Mouse (Mus musculus): ENCODE results near the gene Appl1. TPM values are rescaled to one million over a fixed set of nuclear protein-coding genes. Genes with fewer than 3 reads are reported as not detected.
A peak's percentile ranks its signal among the peaks of the same experiment; 100 is the strongest.

Gene Appl1
- 51.3 and 51.7 TPM in 2 replicates for polyA plus RNA-seq (2016; fragmentation: Nextera tagmentation; extraction: Ambion mirVana)

GRCm38 (mm10) chr14:26971106-26971789 lies at the start of gene Appl1:
TSS of gene Appl1 (minus strand) at chr14:26971232.
- Histone ChIP-seq H3K4me1 (peaks cover 5% of the 10 kb centered on the region; the same call in 1 of the 2 replicates), H3K9ac (peak within 1 kb of the TSS; percentile 91), H3K27ac (peak within 1 kb of the TSS; percentile 91), H3K4me2 (replicated peaks) (peak within 1 kb of the TSS; percentile 66), H3K27me3 (no peaks in the 10 kb centered on the region), H3K36me3 (no peaks in the 10 kb centered on the region), H3K9me3 (no peaks in the 10 kb centered on the region), H3K4me3 (peak within 1 kb of the TSS; percentile 93)
- 52% methylated on average over 10 of the region's 10 CpGs for WGBS
- no peak for ATAC-seq (ENCODE audit: insufficient number of reproducible peaks, insufficient read depth, low FRiP score, low TSS enrichment)

- no peak for ATAC-seq (ENCODE audit: insufficient number of reproducible peaks, insufficient read depth, low FRiP score, low TSS enrichment)
- Histone ChIP-seq H3K27ac (no peak overlapping the region), H3K27me3 (no peaks in the 10 kb centered on the region), H3K4me1 (no peaks in the 10 kb centered on the region), H3K9ac (no peak overlapping the region), H3K4me3 (no peak overlapping the region), H3K4me2 (replicated peaks) (no peak overlapping the region), H3K36me3 (no peaks in the 10 kb centered on the region), H3K9me3 (no peaks in the 10 kb centered on the region)
- 88% methylated on average over 14 of the region's 14 CpGs for WGBS
These were observed 48.8 kb upstream of the Appl1 start for GRCm38 (mm10) chr14:27019850-27020249.

GRCm38 (mm10) chr14:27017936-27018335 lies 46.9 kb upstream of the Appl1 start:
- no peak overlapping the region for H3K4me2 ChIP-seq (replicated peaks)
- no peak overlapping the region for H3K4me3 ChIP-seq
- no peaks in the 10 kb centered on the region for H3K4me1 ChIP-seq
- H3K27me3 ChIP-seq = no peaks in the 10 kb centered on the region
- no peak overlapping the region for H3K27ac ChIP-seq
- WGBS = 96% methylated on average over 2 of the region's 2 CpGs
- no peak for ATAC-seq (ENCODE audit: insufficient number of reproducible peaks, insufficient read depth, low FRiP score, low TSS enrichment)
- no peaks in the 10 kb centered on the region for H3K9me3 ChIP-seq
- H3K36me3 ChIP-seq = no peaks in the 10 kb centered on the region
- no peak overlapping the region for H3K9ac ChIP-seq

DNA sequence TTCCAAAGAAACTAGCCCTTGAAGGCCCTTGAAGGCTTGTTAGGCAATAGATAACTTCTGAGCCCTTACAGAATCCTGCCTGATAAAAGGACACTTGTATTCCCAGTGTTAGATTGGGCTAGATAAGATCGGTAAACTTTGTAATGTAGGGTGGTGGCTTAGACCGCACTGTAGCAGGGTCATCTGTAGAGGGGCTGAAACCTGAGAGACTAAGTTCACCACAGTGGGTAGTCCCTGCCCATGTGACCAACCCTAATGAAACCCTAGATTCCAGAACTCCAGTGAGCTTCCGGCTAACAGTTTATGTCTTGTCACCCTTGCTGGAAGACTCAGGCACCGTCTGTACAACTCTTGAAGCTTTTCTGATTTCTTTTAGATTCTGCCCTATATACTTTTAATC lies 42.6 kb upstream of the Appl1 start:
- Histone ChIP-seq H3K9me3 (no peaks in the 10 kb centered on the region), H3K4me2 (replicated peaks) (no peak overlapping the region), H3K36me3 (no peaks in the 10 kb centered on the region), H3K27ac (no peak overlapping the region), H3K27me3 (no peaks in the 10 kb centered on the region), H3K4me1 (no peaks in the 10 kb centered on the region), H3K9ac (no peak overlapping the region), H3K4me3 (no peak overlapping the region)
- ATAC-seq (ENCODE audit: insufficient number of reproducible peaks, insufficient read depth, low FRiP score, low TSS enrichment) = no peak
- 48% methylated on average over 4 of the region's 4 CpGs for WGBS

GRCm38 (mm10) chr14:27011561-27011960 lies 40.5 kb upstream of the Appl1 start:
- Histone ChIP-seq H3K27me3 (no peaks in the 10 kb centered on the region), H3K36me3 (no peaks in the 10 kb centered on the region), H3K4me3 (no peak overlapping the region), H3K9me3 (no peaks in the 10 kb centered on the region), H3K4me1 (no peaks in the 10 kb centered on the region), H3K4me2 (replicated peaks) (no peak overlapping the region), H3K9ac (no peak overlapping the region), H3K27ac (no peak overlapping the region)
- ATAC-seq (ENCODE audit: insufficient number of reproducible peaks, insufficient read depth, low FRiP score, low TSS enrichment) = no peak
- 80% methylated on average over 5 of the region's 5 CpGs for WGBS

DNA sequence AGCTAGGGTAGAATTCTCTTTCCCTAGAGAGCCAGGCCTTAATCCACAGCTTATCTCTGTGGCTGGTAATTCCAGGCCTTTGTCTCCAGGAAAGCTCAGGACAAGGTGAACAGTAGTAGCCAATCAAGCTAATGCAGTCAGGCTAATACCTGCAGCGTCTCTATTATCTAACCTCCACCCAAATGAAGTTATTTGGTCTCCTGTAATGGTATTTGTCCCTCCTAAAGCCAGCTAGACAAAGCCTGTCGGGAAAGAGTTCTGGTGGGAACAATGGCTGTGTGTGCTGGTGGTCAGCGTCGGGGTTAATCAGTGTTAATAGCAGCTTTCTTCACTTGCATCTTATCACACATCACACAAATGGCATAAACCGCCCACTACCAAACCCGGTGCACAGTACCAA lies 34.9 kb upstream of the Appl1 start:
- H3K27ac ChIP-seq = no peak overlapping the region
- no peak overlapping the region for H3K9ac ChIP-seq
- no peaks in the 10 kb centered on the region for H3K27me3 ChIP-seq
- ATAC-seq (ENCODE audit: insufficient number of reproducible peaks, insufficient read depth, low FRiP score, low TSS enrichment) = no peak
- H3K4me3 ChIP-seq = no peak overlapping the region
- no peaks in the 10 kb centered on the region for H3K4me1 ChIP-seq
- H3K4me2 ChIP-seq (replicated peaks) = no peak overlapping the region
- WGBS = 19% methylated on average over 6 of the region's 6 CpGs
- no peaks in the 10 kb centered on the region for H3K36me3 ChIP-seq
- no peaks in the 10 kb centered on the region for H3K9me3 ChIP-seq

DNA sequence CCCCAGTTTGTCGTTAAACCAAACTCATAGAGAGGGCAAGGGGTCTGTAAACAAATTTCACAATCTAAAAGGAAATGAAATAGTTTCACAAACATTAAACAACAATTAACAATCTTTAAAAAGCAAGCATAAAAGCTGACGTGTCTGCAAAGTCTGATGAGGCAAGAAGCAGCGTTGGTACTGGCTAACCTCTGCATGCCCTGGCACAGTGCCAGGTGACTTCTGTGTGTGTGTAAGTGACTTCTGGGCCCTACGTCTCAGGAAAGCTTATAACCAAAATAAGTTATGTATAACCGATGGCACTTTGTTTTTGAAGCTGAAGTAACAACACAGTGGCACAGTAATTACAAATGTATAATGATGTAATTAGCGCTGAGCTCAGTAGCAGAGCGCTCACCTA lies 33.9 kb upstream of the Appl1 start:
- no peak for ATAC-seq (ENCODE audit: insufficient number of reproducible peaks, insufficient read depth, low FRiP score, low TSS enrichment)
- no peak overlapping the region for H3K27ac ChIP-seq
- H3K27me3 ChIP-seq = no peaks in the 10 kb centered on the region
- H3K36me3 ChIP-seq = no peaks in the 10 kb centered on the region
- 73% methylated on average over 7 of the region's 7 CpGs for WGBS
- no peak overlapping the region for H3K9ac ChIP-seq
- no peaks in the 10 kb centered on the region for H3K9me3 ChIP-seq
- 0 out of 2 replicates have a peak, but pooled peaks cover 3% of the 10 kb centered on the region for H3K4me1 ChIP-seq
- H3K4me2 ChIP-seq (replicated peaks) = no peak overlapping the region
- no peak overlapping the region for H3K4me3 ChIP-seq

- 3% methylated on average over 11 of the region's 11 CpGs for WGBS
- Histone ChIP-seq H3K36me3 (no peaks in the 10 kb centered on the region), H3K9me3 (no peaks in the 10 kb centered on the region), H3K4me2 (replicated peaks) (peak overlapping the region; percentile 35), H3K27me3 (no peaks in the 10 kb centered on the region), H3K9ac (no peak overlapping the region), H3K4me1 (0 out of 2 replicates have a peak, but pooled peaks cover 3% of the 10 kb centered on the region), H3K4me3 (no peak overlapping the region), H3K27ac (no peak overlapping the region)
- ATAC-seq (ENCODE audit: insufficient number of reproducible peaks, insufficient read depth, low FRiP score, low TSS enrichment) = no peak
These were observed 29.4 kb upstream of the Appl1 start for GRCm38 (mm10) chr14:27000386-27000785.

DNA sequence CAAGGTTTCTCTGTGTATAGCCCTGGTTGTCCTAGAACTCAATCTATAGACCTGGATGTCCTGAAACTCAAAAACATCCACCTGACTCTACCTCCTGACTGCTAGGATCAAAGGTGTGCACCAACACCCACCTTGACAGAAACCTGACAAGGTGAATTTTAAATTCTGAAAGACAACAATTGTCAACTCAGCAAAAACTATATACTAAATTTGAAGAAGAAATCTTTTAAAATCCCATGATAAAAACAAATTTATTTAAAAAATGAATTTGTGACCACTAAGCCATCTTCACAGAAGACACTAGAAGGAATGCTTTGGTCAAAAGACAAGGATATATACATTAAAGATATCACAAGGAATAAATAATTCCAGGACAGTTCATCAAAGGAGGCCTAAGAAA lies 25.2 kb upstream of the Appl1 start:
- ATAC-seq (ENCODE audit: insufficient number of reproducible peaks, insufficient read depth, low FRiP score, low TSS enrichment) = no peak
- H3K27me3 ChIP-seq = no peaks in the 10 kb centered on the region
- no peak overlapping the region for H3K4me2 ChIP-seq (replicated peaks)
- no peaks in the 10 kb centered on the region for H3K36me3 ChIP-seq
- H3K4me1 ChIP-seq = peaks cover 15% of the 10 kb centered on the region; the same call in 1 of the 2 replicates
- H3K27ac ChIP-seq = no peak overlapping the region
- H3K4me3 ChIP-seq = no peak overlapping the region
- H3K9me3 ChIP-seq = no peaks in the 10 kb centered on the region
- H3K9ac ChIP-seq = no peak overlapping the region

DNA sequence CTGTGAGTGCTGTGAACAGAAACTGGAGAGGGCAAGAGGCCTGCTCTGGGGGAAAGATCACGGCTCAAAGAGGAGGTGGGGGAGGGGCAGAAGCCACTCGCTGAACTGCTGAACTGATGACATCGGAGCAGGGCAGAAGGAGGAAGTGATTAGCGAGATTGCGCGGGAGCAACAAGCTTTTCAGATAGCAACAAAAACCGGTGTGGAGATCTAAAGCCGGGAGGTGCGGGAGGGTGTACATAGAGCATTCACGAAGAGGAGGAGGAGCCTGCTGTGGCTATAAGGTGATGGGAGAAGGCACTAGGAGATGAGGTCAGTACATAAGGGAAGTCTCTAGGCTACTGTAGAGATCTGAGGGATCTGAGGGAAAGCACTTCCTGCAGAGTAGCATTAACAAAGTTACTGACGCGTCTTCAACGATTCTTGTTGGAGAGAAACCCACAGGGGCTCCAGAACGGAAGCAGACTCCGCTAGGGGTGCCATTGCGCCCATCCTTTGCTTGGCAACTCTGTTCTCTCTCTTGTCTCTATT lies 23.2 kb upstream of the Appl1 start, which contains the start of gene Hesx1:
Hesx1 (plus strand) TSS at position 206 of the 531 bp plus-strand sequence.
- WGBS = 12% methylated on average over 16 of the region's 16 CpGs
- Histone ChIP-seq H3K27me3 (no peaks in the 10 kb centered on the region), H3K9ac (peak within 1 kb of the TSS; percentile 33; the same call in 1 of the 2 replicates), H3K4me3 (peak within 1 kb of the TSS; percentile 32), H3K4me2 (replicated peaks) (peak within 1 kb of the TSS; percentile 52), H3K9me3 (no peaks in the 10 kb centered on the region), H3K27ac (peak within 1 kb of the TSS; percentile 30; the same call in 1 of the 2 replicates), H3K4me1 (peaks cover 12% of the 10 kb centered on the region; the same call in 1 of the 2 replicates), H3K36me3 (no peaks in the 10 kb centered on the region)
- ATAC-seq (ENCODE audit: insufficient number of reproducible peaks, insufficient read depth, low FRiP score, low TSS enrichment) = no peak

GRCm38 (mm10) chr14:26993427-26993826 lies 22.4 kb upstream of the Appl1 start:
- Histone ChIP-seq H3K4me2 (replicated peaks) (no peak overlapping the region), H3K9me3 (no peaks in the 10 kb centered on the region), H3K27me3 (no peaks in the 10 kb centered on the region), H3K36me3 (no peaks in the 10 kb centered on the region), H3K4me3 (no peak overlapping the region), H3K4me1 (peaks cover 12% of the 10 kb centered on the region; the same call in 1 of the 2 replicates), H3K27ac (0 out of 2 replicates have a peak overlapping the region, but pooled peaks have one; percentile 30), H3K9ac (no peak overlapping the region)
- no peak for ATAC-seq (ENCODE audit: insufficient number of reproducible peaks, insufficient read depth, low FRiP score, low TSS enrichment)
- WGBS = 39% methylated on average over 3 of the region's 3 CpGs

DNA sequence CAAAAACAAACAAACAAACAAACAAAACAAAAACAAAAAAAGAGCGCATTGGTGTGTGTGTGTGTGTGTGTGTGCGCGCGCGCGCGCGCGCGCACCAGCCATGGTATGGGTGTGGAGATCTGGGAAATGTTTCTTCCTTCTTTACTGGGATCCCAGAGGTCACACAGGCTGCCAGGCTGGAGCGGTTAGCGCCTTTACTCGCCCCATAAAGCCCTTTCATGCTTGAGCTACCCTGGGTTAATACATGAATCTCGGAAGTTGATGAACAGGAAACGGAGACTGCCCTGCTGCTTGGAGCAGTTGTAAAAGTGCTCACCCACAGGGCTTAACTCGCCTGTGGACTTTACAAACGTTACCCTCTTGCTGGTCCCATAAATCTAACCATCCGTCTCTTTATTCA lies 20.6 kb upstream of the Appl1 start:
- Histone ChIP-seq H3K4me1 (peaks cover 12% of the 10 kb centered on the region; the same call in 1 of the 2 replicates), H3K36me3 (no peaks in the 10 kb centered on the region), H3K4me3 (no peak overlapping the region), H3K9me3 (no peaks in the 10 kb centered on the region), H3K27ac (no peak overlapping the region), H3K4me2 (replicated peaks) (no peak overlapping the region), H3K9ac (no peak overlapping the region), H3K27me3 (no peaks in the 10 kb centered on the region)
- no peak for ATAC-seq (ENCODE audit: insufficient number of reproducible peaks, insufficient read depth, low FRiP score, low TSS enrichment)
- WGBS = 71% methylated on average over 18 of the region's 18 CpGs
